ENCODE assay signal across 10 mouse cellular contexts in genomic region chr15:77912048-77912447, GRCm38 (mm10). TPM values are rescaled to one million over a fixed set of nuclear protein-coding genes. Genes with fewer than 3 reads are reported as not detected.
DNase-seq lines count a peak whose midpoint lies in the region; ATAC-seq and TF ChIP-seq lines count a peak whose summit lies in the region.
"Had no signal": no experiment of that assay in that cellular context is flagged by ENCODE, and none has a peak within 500 bp of the region (broad histone marks: within the 10 kb centered on the region; RNA-seq: fewer than 3 reads in every experiment).

No protein-coding gene starts in this region.

- H3K9me3 ChIP-seq in liver, embryonic 11.5 days (ENCODE audit: control insufficient read depth, low read length): no peaks in the 10 kb centered on the region
- H3K9me3 ChIP-seq: embryonic facial prominence, embryonic 13.5 days; limb, embryonic 12.5 days had no signal

- no peak for TF ChIP-seq POLR2A in cortical plate, adult 2 months (IDR thresholded peaks at IDR 0.05; ENCODE audit: extremely low read depth, insufficient read depth, low read length)

- peak; percentile 25; the same call in 1 of the 2 replicates for ATAC-seq in liver, embryonic 11.5 days (replicated peaks; ENCODE audit: low FRiP score)

- peak overlapping the region; percentile 35 for H3K4me3 ChIP-seq in gastrocnemius, adult 2 months
- H3K4me3 ChIP-seq in cortical plate, adult 2 months (ENCODE audit: insufficient read depth, low read length): no peak overlapping the region
- H3K4me3 ChIP-seq in liver, embryonic 11.5 days (ENCODE audit: low read depth, low read length): no peak overlapping the region
- H3K4me3 ChIP-seq: embryonic facial prominence, embryonic 13.5 days; limb, embryonic 12.5 days had no signal

- no peaks in the 10 kb centered on the region for H3K4me1 ChIP-seq in cortical plate, adult 2 months (ENCODE audit: control insufficient read depth, insufficient read depth, low read length)
- peaks cover 12% of the 10 kb centered on the region for H3K4me1 ChIP-seq in liver, embryonic 11.5 days (replicated peaks; ENCODE audit: control insufficient read depth, insufficient read depth, low read length)
- H3K4me1 ChIP-seq: embryonic facial prominence, embryonic 13.5 days had no signal

- peaks cover 16% of the 10 kb centered on the region for H3K36me3 ChIP-seq in liver, embryonic 11.5 days (ENCODE audit: control insufficient read depth, insufficient read depth, low read length)

- peak overlapping the region; percentile 90 for H3K27ac ChIP-seq in gastrocnemius, adult 2 months
- H3K27ac ChIP-seq in cortical plate, adult 2 months (ENCODE audit: insufficient read depth, low read length): peak overlapping the region; percentile 14; the same call in 1 of the 2 replicates
- peak overlapping the region; percentile 40; the same call in 1 of the 2 replicates for H3K27ac ChIP-seq in liver, embryonic 11.5 days (ENCODE audit: low read depth, low read length)
- H3K27ac ChIP-seq: embryonic facial prominence, embryonic 13.5 days; limb, embryonic 12.5 days had no signal

- H3K9ac ChIP-seq in liver, embryonic 11.5 days (ENCODE audit: low read depth, low read length): no peak overlapping the region
- H3K9ac ChIP-seq: embryonic facial prominence, embryonic 13.5 days; limb, embryonic 12.5 days had no signal

- intact Hi-C loops in gastrocnemius, adult 2 months (cut with DNase I): loop anchor here (5.0 kb wide), 1 partner anchor 70 kb away; the partner anchor contains the start of gene Myh9
- intact Hi-C loops in heart, postnatal 36 days (cut with DNase I): loop anchor here (5.0 kb wide), 1 partner anchor 70 kb away; the partner anchor contains the start of gene Myh9

- 51% methylated on average over 5 of the region's 5 CpGs for WGBS in liver, embryonic 11.5 days

- no peaks in the 10 kb centered on the region for H3K27me3 ChIP-seq in liver, embryonic 11.5 days (replicated peaks; ENCODE audit: control insufficient read depth, insufficient read depth, low read length)
- H3K27me3 ChIP-seq: embryonic facial prominence, embryonic 13.5 days; limb, embryonic 12.5 days had no signal

- DNase-seq in gastrocnemius, adult 2 months: peak; percentile 61
- DNase-seq in gastrocnemius, adult 8-10 months (ENCODE audit: low spot score in 2 of 2): no peak
- peak; percentile 33 to 44 for DNase-seq in heart, postnatal 36 days
- DNase-seq in liver, embryonic 11.5 days (ENCODE audit: low spot score): no peak
- no peak for DNase-seq in ovary, postnatal 14 days (ENCODE audit: low spot score)
- DNase-seq in frontal cortex, postnatal 36 days (ENCODE audit: low spot score in 2 of 2): no peak
- no peak for DNase-seq in layer of hippocampus, postnatal 10 days (ENCODE audit: low spot score in 2 of 2)

- TF ChIP-seq CTCF in gastrocnemius, adult 2 months (IDR thresholded peaks at IDR 0.05): no peak
- no peak for TF ChIP-seq CTCF in cortical plate, adult 2 months (IDR thresholded peaks at IDR 0.05; ENCODE audit: extremely low read depth, insufficient read depth, low read length)

- H3K4me2 ChIP-seq in liver, embryonic 11.5 days: no peak overlapping the region
- H3K4me2 ChIP-seq: embryonic facial prominence, embryonic 13.5 days; limb, embryonic 12.5 days had no signal

RNA-seq across cellular contexts. Expression of gene Txn2, which starts 16.8 kb away (rescaled TPM):
- total RNA-seq in gastrocnemius, adult 2 months (2021): 100 to 1,000 TPM; 189 to 247 TPM
- 100 to 1,000 TPM; 189 to 214 (median 212) TPM for total RNA-seq in gastrocnemius, adult 8-10 months (2022)
- 192 and 197 TPM in 2 replicates for polyA plus RNA-seq in cortical plate, adult 2 months (2012; rRNA removed)
- total RNA-seq in heart, postnatal 36 days (2021): 100 to 1,000 TPM; 276 to 279 TPM
- 377 and 390 TPM in 2 replicates for polyA plus RNA-seq in liver, embryonic 11.5 days (2014; fragmentation: Nextera tagmentation; extraction: Ambion mirVana)
- total RNA-seq in layer of hippocampus, postnatal 10 days (2021): 100 to 1,000 TPM; 107 to 111 TPM

RNA-seq across cellular contexts. Expression of gene Foxred2, which starts 44.5 kb away (rescaled TPM):
- under 1 TPM; 0.43 to 0.84 TPM for total RNA-seq in gastrocnemius, adult 2 months (2021)
- under 1 TPM; 0.17 to 0.61 (median 0.31) TPM for total RNA-seq in gastrocnemius, adult 8-10 months (2022)
- 14.4 and 15.2 TPM in 2 replicates for polyA plus RNA-seq in cortical plate, adult 2 months (2012; rRNA removed)
- under 1 TPM; 0.44 to 0.57 TPM for total RNA-seq in heart, postnatal 36 days (2021)
- 3.3 and 3.6 TPM in 2 replicates for polyA plus RNA-seq in liver, embryonic 11.5 days (2014; fragmentation: Nextera tagmentation; extraction: Ambion mirVana)
- 10 to 100 TPM; 11.5 to 12.7 TPM for total RNA-seq in layer of hippocampus, postnatal 10 days (2021)

RNA-seq across cellular contexts. Expression of gene Eif3d, which starts 58.6 kb away (rescaled TPM):
- 10 to 100 TPM; 57.7 to 63.5 TPM for total RNA-seq in gastrocnemius, adult 2 months (2021)
- 10 to 100 TPM; 51.7 to 65.7 (median 53.8) TPM for total RNA-seq in gastrocnemius, adult 8-10 months (2022)
- 106 and 111 TPM in 2 replicates for polyA plus RNA-seq in cortical plate, adult 2 months (2012; rRNA removed)
- 10 to 100 TPM; 63.6 to 73.2 TPM for total RNA-seq in heart, postnatal 36 days (2021)
- polyA plus RNA-seq in liver, embryonic 11.5 days (2014; fragmentation: Nextera tagmentation; extraction: Ambion mirVana): 327 and 368 TPM in 2 replicates
- total RNA-seq in layer of hippocampus, postnatal 10 days (2021): 100 to 1,000 TPM; 106 to 118 TPM

Comparison
In these comparisons a context has a peak if more than half of its experiments do, and no peak if none do; other contexts are left out.
1. DNase-seq: peak in gastrocnemius, adult 2 months (single experiment) and heart, postnatal 36 days (2 of 2); none in gastrocnemius, adult 8-10 months (0 of 2), liver, embryonic 11.5 days (single experiment), ovary, postnatal 14 days (single experiment), frontal cortex, postnatal 36 days (0 of 2) and layer of hippocampus, postnatal 10 days (0 of 2).
2. H3K27ac ChIP-seq: peak in every context shown above with its lines; median percentile 90 in gastrocnemius, adult 2 months; 40 in liver, embryonic 11.5 days; 14 in cortical plate, adult 2 months.
3. RNA of gene Foxred2, which starts 44.5 kb away (total RNA-seq): 11.5 to 12.7 TPM in layer of hippocampus, postnatal 10 days; 0.43 to 0.84 TPM in gastrocnemius, adult 2 months, 0.44 to 0.57 TPM in heart, postnatal 36 days and 0.17 to 0.61 TPM in gastrocnemius, adult 8-10 months; every median in the first group is over 4 times any median in the second.